Mouse (Mus musculus) adrenal gland (tissue): ENCODE data around the gene Gpr3.

ENCODE experiments used
- intact Hi-C: fragments of 180-260 bp; cut with DNase I; formaldehyde crosslinking; loops from one replicate; pipeline ENCODE4 v1.15.1; 2025
- microRNA-seq, 2 experiments: library from miRNA; unstranded; fragments of <30 nt; microRNA quantifications; one replicate each; pipeline ENCODE4; 2019

The Gpr3 gene

GRCm38 (mm10) chr4:133175998-133176760, 36.2 kb downstream of the Gpr3 start:
- intact Hi-C loops: no loop called here

GRCm38 (mm10) chr4:133175274-133175673, 37.1 kb downstream of the Gpr3 start:
- intact Hi-C loops: no loop called here

GRCm38 (mm10) chr4:133174361-133174760, 38.0 kb downstream of the Gpr3 start:
- intact Hi-C loops: no loop called here

- intact Hi-C loops: no loop called here
Measured at GRCm38 (mm10) chr4:133172451-133172850, 39.9 kb downstream of the Gpr3 start.

GRCm38 (mm10) chr4:133170616-133171015, 41.7 kb downstream of the Gpr3 start:
- intact Hi-C loops: no loop called here

- intact Hi-C loops: no loop called here
Measured at GRCm38 (mm10) chr4:133170056-133170524, 42.2 kb downstream of the Gpr3 start.

- intact Hi-C loops: loop anchor here (5.0 kb wide), 1 partner anchor 37 kb away; the partner anchor contains the start of gene Wasf2
Measured at GRCm38 (mm10) chr4:133169237-133170055, 42.9 kb downstream of the Gpr3 start.

GRCm38 (mm10) chr4:133166773-133167172, 45.6 kb downstream of the Gpr3 start:
- intact Hi-C loops: loop anchor here (5.0 kb wide), 1 partner anchor 34 kb away; the partner anchor contains the start of gene Wasf2

- intact Hi-C loops: no loop called here
Measured at GRCm38 (mm10) chr4:133162196-133162595, 50.1 kb downstream of the Gpr3 start.

- intact Hi-C loops: no loop called here
Measured at GRCm38 (mm10) chr4:133160821-133161220, 51.5 kb downstream of the Gpr3 start.

GRCm38 (mm10) chr4:133160211-133160610, 52.1 kb downstream of the Gpr3 start:
- intact Hi-C loops: no loop called here

- intact Hi-C loops: no loop called here
Measured at GRCm38 (mm10) chr4:133159646-133160045, 52.7 kb downstream of the Gpr3 start.

Small RNA genes within 50 kb of the gene (microRNA-seq; reads per million reads assigned to microRNA genes)
- gene Mir7017: 0.34 to 1.1 reads per million in 2 experiments
